Mouse (Mus musculus) hindbrain, embryonic 15.5 days (tissue): ENCODE results near the gene Vmn1r124. TPM values are rescaled to one million over a fixed set of nuclear protein-coding genes. Genes with fewer than 3 reads are reported as not detected.
"Not testable (repeated sequence)": the region's sequence is repeated elsewhere in the genome, so short reads cannot be mapped to it uniquely, and the experiment has no call there.

Experiments used
- ATAC-seq: fragments of 200-750 bp; cut with Nextera tagmentation; 2 replicates; pipeline ENCODE4 v1.8.0; 2017; ENCODE audit warnings: low read depth, moderate number of reproducible peaks, moderate TSS enrichment; ENCODE audit not compliant: low FRiP score
- H3K27ac ChIP-seq: fragments of 300-500 bp; sonication (generic); replicated peaks from 2 replicates; pipeline ENCODE4 v1.5.1; 2015; ENCODE audit warnings: mild to moderate bottlenecking, inconsistent platforms
- H3K27me3 ChIP-seq: fragments of 300-500 bp; sonication (generic); 2 replicates; pipeline ENCODE4 v1.6.1; 2015; ENCODE audit warnings: control low read depth, inconsistent platforms
- H3K36me3 ChIP-seq: fragments of 300-500 bp; sonication (generic); 2 replicates; pipeline ENCODE4 v1.6.1; 2015; ENCODE audit warnings: control low read depth, inconsistent platforms
- H3K4me1 ChIP-seq: fragments of 300-500 bp; sonication (generic); replicated peaks from 2 replicates; pipeline ENCODE4 v1.6.1; 2015; ENCODE audit warnings: control low read depth, inconsistent platforms
- H3K4me2 ChIP-seq: fragments of 300-500 bp; sonication (generic); 2 replicates; pipeline ENCODE4 v1.6.1; 2015; ENCODE audit warnings: moderate library complexity, mild to moderate bottlenecking, inconsistent platforms
- H3K4me3 ChIP-seq: fragments of 300-500 bp; sonication (generic); 2 replicates; pipeline ENCODE4 v1.5.1; 2015; ENCODE audit warnings: mild to moderate bottlenecking, inconsistent platforms
- H3K9ac ChIP-seq: fragments of 300-500 bp; sonication (generic); 2 replicates; pipeline ENCODE4 v1.6.1; 2015; ENCODE audit warnings: inconsistent platforms
- H3K9me3 ChIP-seq: fragments of 300-500 bp; sonication (generic); 2 replicates; pipeline ENCODE4 v1.6.1; 2016; ENCODE audit warnings: control low read depth, inconsistent platforms
- WGBS: fragments of 180-500 bp; shearing (Covaris S2); methylation state at CpG from one replicate; pipeline ENCODE4 v1.1.7; 2015; 5-methylcytosine and 5-hydroxymethylcytosine counted together
- polyA plus RNA-seq: library from polyadenylated mRNA; unstranded; fragments of >200 nt; fragmentation: Nextera tagmentation; extraction: Ambion mirVana; gene quantifications from 2 replicates; pipeline ENCODE4 v1.2.1, GENCODE M21; 2015

The Vmn1r124 gene
- polyA plus RNA-seq: not detected in 2 replicates

DNA sequence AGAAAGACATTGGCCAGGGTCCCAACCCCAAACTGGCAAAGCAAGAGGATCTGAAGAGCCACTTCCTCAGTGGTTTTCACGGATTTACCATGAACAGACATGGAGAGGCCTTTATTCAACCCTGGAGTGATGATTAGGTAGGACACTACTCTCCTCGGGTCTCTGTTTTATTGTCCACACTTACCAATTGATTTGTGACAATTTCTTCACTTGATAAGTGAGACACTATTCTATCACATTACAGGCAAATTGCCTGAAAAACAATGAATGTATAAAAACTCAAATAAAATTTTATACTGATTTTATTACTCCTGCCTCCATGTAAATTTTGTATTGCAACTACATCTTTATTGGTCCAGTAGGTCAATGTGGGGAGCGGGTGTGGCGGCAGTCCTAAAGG is at the start of gene Vmn1r124:
Vmn1r124 (minus strand) TSS at position 101 of the 400 bp plus-strand sequence.
- not testable (repeated sequence) for H3K4me1 ChIP-seq, H3K4me2 ChIP-seq, H3K9me3 ChIP-seq, H3K36me3 ChIP-seq, ATAC-seq, H3K27ac ChIP-seq, H3K27me3 ChIP-seq, H3K9ac ChIP-seq, H3K4me3 ChIP-seq
- 76% methylated on average over 4 of the region's 4 CpGs for WGBS

DNA sequence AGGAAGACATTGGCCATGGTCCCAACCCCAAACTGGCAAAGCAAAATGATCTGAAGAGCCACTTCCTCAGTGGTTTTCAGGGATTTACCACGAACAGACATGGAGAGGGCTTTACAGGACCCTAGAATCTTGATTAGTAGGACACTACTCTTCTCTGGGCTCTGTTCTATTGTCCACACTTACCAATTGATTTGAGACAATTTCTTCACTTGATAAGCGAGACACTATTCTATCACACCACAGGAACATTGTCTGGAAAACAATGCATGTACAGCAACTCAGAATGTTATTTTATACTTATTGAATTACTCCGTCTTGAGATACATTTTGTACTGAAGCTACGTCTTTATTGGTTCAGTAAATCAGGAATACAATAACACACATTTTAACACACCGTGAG is 41.0 kb upstream of the Vmn1r124 start, which contains the start of gene Vmn1r126:
Vmn1r126 (minus strand) TSS at position 101 of the 400 bp plus-strand sequence.
- no CpG with 5 or more reads among the region's 5 CpGs for WGBS
- not testable (repeated sequence) for H3K27ac ChIP-seq, H3K36me3 ChIP-seq, H3K27me3 ChIP-seq, H3K9ac ChIP-seq, H3K4me1 ChIP-seq, H3K4me3 ChIP-seq, H3K9me3 ChIP-seq, ATAC-seq, H3K4me2 ChIP-seq

GRCm38 (mm10) chr7:21271879-21272278 is 11.5 kb upstream of the Vmn1r124 start, which contains the start of gene Vmn1r125:
Gene Vmn1r125 (plus strand): TSS chr7:21272179.
- not testable (repeated sequence) for ATAC-seq, H3K36me3 ChIP-seq, H3K27ac ChIP-seq, H3K4me2 ChIP-seq, H3K9me3 ChIP-seq, H3K9ac ChIP-seq, H3K27me3 ChIP-seq, H3K4me1 ChIP-seq, H3K4me3 ChIP-seq
- 76% methylated on average over 3 of the region's 3 CpGs for WGBS

Other genes starting within 250 kb of the Vmn1r124 start
- gene Vmn1r119, start 248.2 kb downstream of the Vmn1r124 start, polyA plus RNA-seq: not detected in 2 replicates
- not detected in 2 replicates for gene Vmn1r120, start 206.8 kb downstream of the Vmn1r124 start, polyA plus RNA-seq
- gene Vmn1r121, start 162.1 kb downstream of the Vmn1r124 start, polyA plus RNA-seq: not detected in 2 replicates
- gene Vmn1r122, start 126.5 kb downstream of the Vmn1r124 start, polyA plus RNA-seq: not detected in 2 replicates
- not detected in 2 replicates for gene Vmn1r123, start 98.4 kb downstream of the Vmn1r124 start, polyA plus RNA-seq
- not detected in 2 replicates for gene Gm5157, start 70.2 kb downstream of the Vmn1r124 start, polyA plus RNA-seq
- gene Vmn1r125, start 11.6 kb upstream of the Vmn1r124 start, polyA plus RNA-seq: not detected in 2 replicates
- gene Vmn1r126, start 40.9 kb upstream of the Vmn1r124 start, polyA plus RNA-seq: not detected in 2 replicates
- not detected in 2 replicates for gene Vmn1r127, start 59.2 kb upstream of the Vmn1r124 start, polyA plus RNA-seq
- not detected in 2 replicates for gene Vmn1r128, start 88.8 kb upstream of the Vmn1r124 start, polyA plus RNA-seq
- gene Vmn1r129, start 100.7 kb upstream of the Vmn1r124 start, polyA plus RNA-seq: not detected in 2 replicates
- not detected in 2 replicates for gene Gm6882, start 172.1 kb upstream of the Vmn1r124 start, polyA plus RNA-seq